Mouse (Mus musculus): Measurements from ENCODE around the gene Dnah12. TPM values are rescaled to one million over a fixed set of nuclear protein-coding genes. Genes with fewer than 3 reads are reported as not detected.

The Dnah12 gene
- total and polyA plus RNA-seq, 3 experiments: 0.04 to 0.10 TPM; not detected in 1

- Histone ChIP-seq H3K36me3 (ENCODE audit: control insufficient read depth in 1 of 2, insufficient read depth in 2 of 2, low read length in 2 of 2) (peaks cover 14 to 26% of the 10 kb centered on the region in 2 experiments), H3K4me1 (ENCODE audit: control insufficient read depth in 1 of 2, insufficient read depth in 2 of 2, low read length in 2 of 2) (peaks cover 0 to 4% of the 10 kb centered on the region in 2 experiments; a peak in 2 of 4 replicates), H3K9me3 (replicated peaks; ENCODE audit: insufficient read depth, low read length) (no peaks in the 10 kb centered on the region), H3K79me2 (ENCODE audit: control insufficient read depth, insufficient read depth, low read length, poor library complexity) (peaks cover 2% of the 10 kb centered on the region), H3K4me3 (ENCODE audit: control insufficient read depth in 1 of 2, insufficient read depth in 1 of 2, low read depth in 2 of 2, low read length in 2 of 2) (no peak overlapping the region), H3K27ac (ENCODE audit: control insufficient read depth, low read depth, low read length) (no peak overlapping the region), H3K9ac (ENCODE audit: control insufficient read depth, low read depth, low read length, poor library complexity, severe bottlenecking) (no peak overlapping the region), H3K27me3 (ENCODE audit: control insufficient read depth in 1 of 2, insufficient read depth in 2 of 2, low read length in 2 of 2) (no peaks in the 10 kb centered on the region)
- DNase-seq (ENCODE audit: low read depth, low spot score): no peak
- TF ChIP-seq ETS1 (IDR thresholded peaks at IDR 0.05; ENCODE audit: low read depth, low read length): no peak
- TF ChIP-seq POLR2AphosphoS2 (IDR thresholded peaks at IDR 0.05; ENCODE audit: low read length): peak; percentile 30; the same call in 1 of the 2 replicates
- TF ChIP-seq E2F4 (IDR thresholded peaks at IDR 0.05; ENCODE audit: borderline replicate concordance, low read depth, low read length): no peak
- TF ChIP-seq EP300 (IDR thresholded peaks at IDR 0.05; ENCODE audit: low read depth in 1 of 2, low read length in 2 of 2): no peak
- no peak for TF ChIP-seq MYC (IDR thresholded peaks at IDR 0.05; ENCODE audit: low read depth, low read length)
- TF ChIP-seq MAZ (IDR thresholded peaks at IDR 0.05; ENCODE audit: low read depth, low read length): no peak
- no peak for TF ChIP-seq MEF2A (IDR thresholded peaks at IDR 0.05; ENCODE audit: extremely low read depth, insufficient replicate concordance, low read depth, low read length, poor library complexity, severe bottlenecking)
- no peak for TF ChIP-seq MAFK (IDR thresholded peaks at IDR 0.05; ENCODE audit: borderline replicate concordance, low read depth, low read length)
These were observed 32.8 kb upstream of the Dnah12 start for GRCm38 (mm10) chr14:26660233-26660632.

GRCm38 (mm10) chr14:26662016-26662415 is 31.1 kb upstream of the Dnah12 start:
- no peak overlapping the region for H3K27ac ChIP-seq (ENCODE audit: control insufficient read depth, low read depth, low read length)
- no peak for TF ChIP-seq JUND (IDR thresholded peaks at IDR 0.05; ENCODE audit: low read depth, low read length)
- peaks cover 4 to 8% of the 10 kb centered on the region in 2 experiments; a peak in 3 of 4 replicates for H3K4me1 ChIP-seq (ENCODE audit: control insufficient read depth in 1 of 2, insufficient read depth in 2 of 2, low read length in 2 of 2)
- no peak overlapping the region for H3K9ac ChIP-seq (ENCODE audit: control insufficient read depth, low read depth, low read length, poor library complexity, severe bottlenecking)
- no peak for DNase-seq (ENCODE audit: low read depth, low spot score)
- H3K36me3 ChIP-seq (ENCODE audit: control insufficient read depth in 1 of 2, insufficient read depth in 2 of 2, low read length in 2 of 2): peaks cover 12 to 29% of the 10 kb centered on the region in 2 experiments
- no peaks in the 10 kb centered on the region for H3K27me3 ChIP-seq (ENCODE audit: control insufficient read depth in 1 of 2, insufficient read depth in 2 of 2, low read length in 2 of 2)
- no peak overlapping the region for H3K4me3 ChIP-seq (ENCODE audit: control insufficient read depth in 1 of 2, insufficient read depth in 1 of 2, low read depth in 2 of 2, low read length in 2 of 2)
- H3K9me3 ChIP-seq (replicated peaks; ENCODE audit: insufficient read depth, low read length): no peaks in the 10 kb centered on the region
- peaks cover 18% of the 10 kb centered on the region for H3K79me2 ChIP-seq (ENCODE audit: control insufficient read depth, insufficient read depth, low read length, poor library complexity)

- DNase-seq (ENCODE audit: low read depth, low spot score): peak; percentile 44
- peaks cover 20% of the 10 kb centered on the region for H3K79me2 ChIP-seq (ENCODE audit: control insufficient read depth, insufficient read depth, low read length, poor library complexity)
- no peaks in the 10 kb centered on the region for H3K27me3 ChIP-seq (ENCODE audit: control insufficient read depth in 1 of 2, insufficient read depth in 2 of 2, low read length in 2 of 2)
- TF ChIP-seq MYB (IDR thresholded peaks at IDR 0.05; ENCODE audit: low read depth, low read length): no peak
- 0 out of 2 replicates have a peak, but pooled peaks have one; percentile 37 for TF ChIP-seq ZMIZ1 (IDR thresholded peaks at IDR 0.05; ENCODE audit: low read depth, low read length)
- TF ChIP-seq TAL1 (IDR thresholded peaks at IDR 0.05; ENCODE audit: low read length): no peak
- no peak for TF ChIP-seq CTCF (IDR thresholded peaks at IDR 0.05 in 2 of 3, conservative IDR thresholded peaks at IDR 0.05 in 1 of 3; ENCODE audit: control insufficient read depth in 1 of 3, insufficient read depth in 1 of 3, low read depth in 2 of 3, low read length in 3 of 3, poor library complexity in 1 of 3, severe bottlenecking in 1 of 3)
- TF ChIP-seq KAT2A (conservative IDR thresholded peaks at IDR 0.05; ENCODE audit: low read depth, low read length): no peak
- TF ChIP-seq EP300 (IDR thresholded peaks at IDR 0.05; ENCODE audit: low read depth in 1 of 2, low read length in 2 of 2): peak; percentile 40 to 51; a peak in 1 of 4 replicates
- TF ChIP-seq CHD2 (IDR thresholded peaks at IDR 0.05; ENCODE audit: low read length): no peak
- 0 out of 2 replicates have a peak, but pooled peaks have one; percentile 12 for TF ChIP-seq GATA1 (IDR thresholded peaks at IDR 0.05; ENCODE audit: low read depth, low read length)
- TF ChIP-seq TCF12 (IDR thresholded peaks at IDR 0.05; ENCODE audit: low read depth, low read length): 0 out of 2 replicates have a peak, but pooled peaks have one; percentile 41
- no peak for TF ChIP-seq POLR2AphosphoS5 (IDR thresholded peaks at IDR 0.05; ENCODE audit: borderline replicate concordance, low read depth, low read length)
- 0 out of 2 replicates have a peak, but pooled peaks have one; percentile 7 for TF ChIP-seq ETS1 (IDR thresholded peaks at IDR 0.05; ENCODE audit: low read depth, low read length)
- H3K27ac ChIP-seq (ENCODE audit: control insufficient read depth, low read depth, low read length): no peak overlapping the region
- H3K9ac ChIP-seq (ENCODE audit: control insufficient read depth, low read depth, low read length, poor library complexity, severe bottlenecking): no peak overlapping the region
- no peaks in the 10 kb centered on the region for H3K9me3 ChIP-seq (replicated peaks; ENCODE audit: insufficient read depth, low read length)
- H3K36me3 ChIP-seq (ENCODE audit: control insufficient read depth in 1 of 2, insufficient read depth in 2 of 2, low read length in 2 of 2): peaks cover 11 to 29% of the 10 kb centered on the region in 2 experiments
- peaks cover 4 to 8% of the 10 kb centered on the region in 2 experiments; a peak in 3 of 4 replicates for H3K4me1 ChIP-seq (ENCODE audit: control insufficient read depth in 1 of 2, insufficient read depth in 2 of 2, low read length in 2 of 2)
- H3K4me3 ChIP-seq (ENCODE audit: control insufficient read depth in 1 of 2, insufficient read depth in 1 of 2, low read depth in 2 of 2, low read length in 2 of 2): no peak overlapping the region
These were observed 30.6 kb upstream of the Dnah12 start for GRCm38 (mm10) chr14:26662488-26662887.

Data from MEL (cell line).